Mouse (Mus musculus) Patski (cell line): ENCODE measurements around the gene Slc25a38. TPM values are rescaled to one million over a fixed set of nuclear protein-coding genes. Genes with fewer than 3 reads are reported as not detected.

Experiments
- ATAC-seq: fragments of 100-300 bp; one replicate; pipeline ENCODE4 v1.8.0; 2021
- CTCF ChIA-PET: fragments of 350-600 bp; sonication (Branson Sonifier 250); formaldehyde crosslinking; loops from one replicate; lab custom pipeline; 2022; ENCODE audit warnings: inconsistent platforms; lab: Charles Lee
- POLR2A ChIA-PET: fragments of 350-600 bp; sonication (Branson Sonifier 250); formaldehyde crosslinking; loops from one replicate; lab custom pipeline; 2022; ENCODE audit warnings: antibody characterized with exemption, inconsistent platforms; lab: Charles Lee
- DNase-seq: peaks from one replicate; pipeline ENCODE4 v3.0.0-alpha.2; 2011; ENCODE audit warnings: low read depth, low spot score
- H3K27me3 ChIP-seq: fragments of 371-371 bp; one replicate; pipeline ENCODE4 v1.5.1; 2021
- CTCF ChIP-seq: fragments of 100-300 bp; IDR thresholded peaks from one replicate; pipeline ENCODE4 v1.5.1; 2021
- in situ Hi-C: fragments of 300-500 bp; cut with MboI; formaldehyde crosslinking; loops from 3 replicates; pipeline ENCODE4 v1.11.1; 2018; ENCODE audit warnings: low pct_unique_long_range_greater_than_20kb, mixed read lengths
- polyA plus RNA-seq: library from polyadenylated mRNA; unstranded; gene quantifications from one replicate; pipeline ENCODE4 v1.2.3, GENCODE M21; 2021

The Slc25a38 gene
- polyA plus RNA-seq, 1 experiment from 2014 or later: 27.3 TPM

DNA sequence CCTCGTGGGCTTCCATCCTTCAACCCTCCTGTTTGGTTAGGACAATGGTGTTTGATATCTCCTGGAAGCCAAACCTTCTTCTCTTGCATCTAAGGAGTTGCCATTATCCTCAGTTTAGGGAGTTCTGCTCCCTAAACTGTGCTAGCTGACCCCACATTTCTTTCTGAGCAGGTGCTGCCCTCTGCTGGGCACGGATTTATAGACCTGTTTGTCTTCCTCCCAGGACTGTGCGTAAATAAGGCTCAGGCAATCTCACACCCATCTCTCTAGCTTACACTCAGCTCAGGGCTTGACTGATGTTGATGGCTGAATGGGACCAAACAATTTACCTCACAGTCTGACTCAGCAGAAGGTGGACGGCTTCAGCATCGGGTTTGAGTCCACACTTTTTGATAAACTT is 61.1 kb downstream of the Slc25a38 start:
- ATAC-seq: no peak
- TF ChIP-seq CTCF: peak; percentile 75
- H3K27me3 ChIP-seq: peaks cover 38% of the 10 kb centered on the region
- no peak for DNase-seq
- ChIA-PET POLR2A (interaction anchor here (1.5 kb wide), 1 partner anchor 38 kb away, joined by 5 read pairs; no protein-coding TSS in a partner anchor), CTCF (interaction anchor here (1.2 to 3.2 kb wide), 2 partner anchors 30 to 37 kb away, joined by 3 to 14 read pairs; no protein-coding TSS in a partner anchor)
- in situ Hi-C loops: loop anchor here (25.0 kb wide), 1 partner anchor 1366 kb away; no protein-coding TSS in a partner anchor

Other genes with a start within 250 kb of the Slc25a38 start
- gene Wdr48, start 215.5 kb upstream of the Slc25a38 start, polyA plus RNA-seq: 38.7 TPM
- 24.1 TPM for gene Gorasp1, start 172.8 kb upstream of the Slc25a38 start, polyA plus RNA-seq
- gene Ttc21a, start 172.8 kb upstream of the Slc25a38 start, polyA plus RNA-seq: 0.64 TPM
- gene Csrnp1, start 125.7 kb upstream of the Slc25a38 start, polyA plus RNA-seq: 18.8 TPM
- 0.04 TPM for gene Xirp1, start 86.8 kb upstream of the Slc25a38 start, polyA plus RNA-seq
- gene Cx3cr1, start 40.5 kb upstream of the Slc25a38 start, polyA plus RNA-seq: not detected
- gene Ccr8, start 18.3 kb upstream of the Slc25a38 start, polyA plus RNA-seq: not detected
- gene Rpsa, start 17.3 kb downstream of the Slc25a38 start, polyA plus RNA-seq: 1,746 TPM
- not detected for gene Mobp, start 39.3 kb downstream of the Slc25a38 start, polyA plus RNA-seq
- gene Myrip, start 191.1 kb downstream of the Slc25a38 start, polyA plus RNA-seq: 2.1 TPM